Mouse (Mus musculus) thymus, adult 2 months (tissue): Measurements from ENCODE around the gene Cnnm3. TPM values are rescaled to one million over a fixed set of nuclear protein-coding genes. Genes with fewer than 3 reads are reported as not detected.
"Not testable (repeated sequence)": the region's sequence is repeated elsewhere in the genome, so short reads cannot be mapped to it uniquely, and the experiment has no call there.

Experiments
- DNase-seq: peaks from one replicate; pipeline ENCODE4 v3.0.0; 2021
- H3K27ac ChIP-seq: fragments of 200-500 bp; 2 replicates; pipeline ENCODE4 v1.5.1; 2012; ENCODE audit warnings: low read length, control low read depth; ENCODE audit not compliant: control insufficient read depth, insufficient read depth
- H3K27me3 ChIP-seq: fragments of 200-500 bp; 2 replicates; pipeline ENCODE4 v1.6.1; 2012; ENCODE audit warnings: mild to moderate bottlenecking, low read length, moderate library complexity, mixed read lengths; ENCODE audit not compliant: control insufficient read depth, insufficient read depth
- H3K36me3 ChIP-seq: fragments of 200-500 bp; 2 replicates; pipeline ENCODE4 v1.6.1; 2012; ENCODE audit warnings: mild to moderate bottlenecking, low read length, moderate library complexity; ENCODE audit not compliant: control insufficient read depth, insufficient read depth
- H3K4me1 ChIP-seq: fragments of 200-500 bp; replicated peaks from 2 replicates; pipeline ENCODE4 v1.6.1; 2012; ENCODE audit warnings: low read length; ENCODE audit not compliant: control insufficient read depth, insufficient read depth
- H3K4me3 ChIP-seq: fragments of 200-500 bp; 2 replicates; pipeline ENCODE4 v1.5.1; 2012; ENCODE audit warnings: mild to moderate bottlenecking, low read length, control low read depth, moderate library complexity; ENCODE audit not compliant: control insufficient read depth, insufficient read depth
- CTCF ChIP-seq: fragments of 200-500 bp; IDR thresholded peaks from 2 replicates; pipeline ENCODE4 v1.5.1; 2012; ENCODE audit warnings: mild to moderate bottlenecking, control low read depth, low read length, moderate library complexity, borderline replicate concordance; ENCODE audit not compliant: control insufficient read depth, poor library complexity, insufficient read depth; ENCODE audit errors: extremely low read depth
- POLR2A ChIP-seq: fragments of 200-500 bp; IDR thresholded peaks from 2 replicates; pipeline ENCODE4 v1.6.1; 2012; ENCODE audit warnings: mild to moderate bottlenecking, low read length, control low read depth, moderate library complexity; ENCODE audit not compliant: control insufficient read depth, poor library complexity, insufficient read depth; ENCODE audit errors: extremely low read depth
- WGBS: fragments of 180-500 bp; shearing (Covaris S2); methylation state at CpG from one replicate; pipeline ENCODE4 v1.1.7; 2018; 5-methylcytosine and 5-hydroxymethylcytosine counted together
- polyA plus RNA-seq: library from polyadenylated mRNA; depleted of rRNA; stranded (reverse); fragments of >200 nt; gene quantifications from 2 replicates; pipeline ENCODE4 v1.2.3, GENCODE M21; 2012

Gene Cnnm3
- polyA plus RNA-seq, 1 experiment = 51.2 TPM

DNA sequence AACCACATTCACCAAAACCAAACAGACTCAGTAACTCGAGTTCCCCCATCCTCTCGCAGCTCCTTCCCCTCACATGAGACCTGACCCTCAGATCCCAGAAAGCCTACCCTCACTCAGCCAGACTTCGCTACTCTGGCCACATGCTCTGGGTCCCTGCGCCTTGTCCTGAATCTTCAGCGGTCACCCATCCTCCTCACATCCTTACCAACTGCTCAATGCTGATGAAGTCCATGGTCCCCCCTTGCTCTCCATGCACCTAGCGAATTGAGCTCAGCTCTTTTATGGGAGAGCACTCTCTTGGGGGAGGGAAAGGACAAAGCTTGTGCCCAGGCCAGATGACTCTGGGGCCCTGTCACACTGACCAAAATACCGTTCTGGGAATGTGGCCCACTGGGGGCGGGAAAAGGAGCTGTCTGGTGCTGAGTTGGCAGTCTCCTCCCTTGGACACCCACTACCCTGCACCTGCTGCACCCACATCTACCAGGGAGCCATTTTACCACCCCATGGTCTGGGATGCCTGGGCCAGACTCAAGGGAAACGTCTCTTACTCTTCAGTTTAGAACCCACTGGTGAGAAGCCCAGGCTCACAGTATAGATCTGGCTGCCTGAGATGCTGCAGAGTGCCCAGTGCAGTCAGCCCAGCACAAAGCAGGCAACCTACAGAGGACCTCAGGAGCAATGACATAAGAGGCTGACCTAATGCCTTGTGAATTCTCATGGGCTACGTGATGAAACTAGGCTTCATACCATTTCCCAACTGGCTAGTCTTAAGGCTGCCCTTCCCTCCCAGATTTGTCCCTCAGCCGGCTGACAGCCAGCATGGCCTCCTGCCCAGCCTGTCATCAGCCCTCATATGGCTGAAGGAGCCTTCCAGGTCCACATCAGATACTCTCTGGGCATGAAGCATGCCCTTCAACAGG is 24.1 kb downstream of the Cnnm3 start:
- no peak overlapping the region for H3K27ac ChIP-seq
- DNase-seq = no peak

GRCm38 (mm10) chr1:36536397-36536728 is 24.7 kb downstream of the Cnnm3 start:
- no peak overlapping the region for H3K4me3 ChIP-seq
- no peaks in the 10 kb centered on the region for H3K27me3 ChIP-seq
- H3K36me3 ChIP-seq = peaks cover 11% of the 10 kb centered on the region; the same call in 1 of the 2 replicates
- WGBS = 95% methylated on average over 8 of the region's 8 CpGs
- DNase-seq = no peak
- TF ChIP-seq POLR2A = no peak
- no peak for TF ChIP-seq CTCF
- no peak overlapping the region for H3K27ac ChIP-seq
- peaks cover 10% of the 10 kb centered on the region for H3K4me1 ChIP-seq

More for the DNA sequence above, 24.1 kb downstream of the Cnnm3 start:
- WGBS = 93% methylated on average over 11 of the region's 11 CpGs
- no peaks in the 10 kb centered on the region for H3K27me3 ChIP-seq
- TF ChIP-seq CTCF = no peak
- no peak for TF ChIP-seq POLR2A
- no peak overlapping the region for H3K4me3 ChIP-seq
- H3K36me3 ChIP-seq = 0 out of 2 replicates have a peak, but pooled peaks cover 8% of the 10 kb centered on the region
- peaks cover 10% of the 10 kb centered on the region for H3K4me1 ChIP-seq

GRCm38 (mm10) chr1:36536783-36537182 is 25.1 kb downstream of the Cnnm3 start, which contains the start of gene Ankrd23:
TSS of gene Ankrd23 (minus strand) at chr1:36536883.
- not testable (repeated sequence) for H3K4me3 ChIP-seq, H3K27ac ChIP-seq, H3K27me3 ChIP-seq, DNase-seq
- peaks cover 10% of the 10 kb centered on the region for H3K4me1 ChIP-seq
- WGBS = 99% methylated on average over 9 of the region's 9 CpGs
- H3K36me3 ChIP-seq = peaks cover 15% of the 10 kb centered on the region; the same call in 1 of the 2 replicates

GRCm38 (mm10) chr1:36538727-36539126 is 27.1 kb downstream of the Cnnm3 start:
- no peak for TF ChIP-seq CTCF
- TF ChIP-seq POLR2A = no peak
- no peak overlapping the region for H3K27ac ChIP-seq

GRCm38 (mm10) chr1:36539186-36539585 is 27.5 kb downstream of the Cnnm3 start, which contains the start of gene Gm42417:
TSS of gene Gm42417 (minus strand) at chr1:36539429.
- TF ChIP-seq POLR2A (no peak), CTCF (no peak)
- Histone ChIP-seq H3K36me3 (peaks cover 17% of the 10 kb centered on the region; the same call in 1 of the 2 replicates), H3K4me3 (no peak within 1 kb of the TSS), H3K27ac (no peak within 1 kb of the TSS), H3K4me1 (peaks cover 9% of the 10 kb centered on the region), H3K27me3 (no peaks in the 10 kb centered on the region)
- 89% methylated on average over 9 of the region's 9 CpGs for WGBS
- no peak for DNase-seq

More at GRCm38 (mm10) chr1:36538727-36539126, 27.1 kb downstream of the Cnnm3 start:
- DNase-seq = no peak
- Histone ChIP-seq H3K4me1 (peaks cover 10% of the 10 kb centered on the region), H3K27me3 (no peaks in the 10 kb centered on the region), H3K4me3 (no peak overlapping the region), H3K36me3 (peaks cover 17% of the 10 kb centered on the region; the same call in 1 of the 2 replicates)
- 88% methylated on average over 4 of the region's 4 CpGs for WGBS

GRCm38 (mm10) chr1:36540132-36540531 is 28.5 kb downstream of the Cnnm3 start:
- Histone ChIP-seq H3K27me3 (no peaks in the 10 kb centered on the region), H3K27ac (no peak overlapping the region), H3K4me3 (no peak overlapping the region), H3K36me3 (peaks cover 17% of the 10 kb centered on the region; the same call in 1 of the 2 replicates), H3K4me1 (no peaks in the 10 kb centered on the region)
- no peak for DNase-seq
- WGBS = 94% methylated on average over 11 of the region's 11 CpGs
- TF ChIP-seq CTCF (no peak), POLR2A (no peak)
